Mouse (Mus musculus) urinary bladder, postnatal 36 days (tissue): ENCODE measurements around the gene Hist2h3c1.
"Not testable (repeated sequence)": the region's sequence is repeated elsewhere in the genome, so short reads cannot be mapped to it uniquely, and the experiment has no call there.

Source experiments
- DNase-seq, 2 experiments: peaks; one replicate each; pipeline ENCODE4 v3.0.0; 2022; ENCODE audit warnings: low spot score in 2 of 2, mixed read lengths in 1 of 2

Gene Hist2h3c1

GRCm38 (mm10) chr3:96284457-96284856 lies 38.0 kb downstream of the Hist2h3c1 start:
- no peak for DNase-seq

DNA sequence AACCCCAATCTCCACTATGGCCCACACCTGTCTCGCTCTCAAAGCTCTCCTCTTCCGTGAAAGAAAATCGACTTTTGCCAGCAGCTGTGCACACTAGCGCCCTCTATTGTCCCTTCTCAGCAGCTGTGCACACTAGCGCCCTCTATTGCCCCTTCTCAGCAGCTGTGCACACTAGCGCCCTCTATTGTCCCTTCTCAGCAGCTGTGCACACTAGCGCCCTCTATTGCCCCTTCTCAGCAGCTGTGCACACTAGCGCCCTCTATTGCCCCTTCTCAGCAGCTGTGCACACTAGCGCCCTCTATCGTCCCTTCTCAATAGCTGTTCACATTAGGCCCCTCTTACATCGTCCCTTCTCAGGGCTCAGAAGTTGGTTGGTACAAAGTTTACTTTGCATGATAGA lies 40.8 kb downstream of the Hist2h3c1 start:
- not testable (repeated sequence) for DNase-seq

DNA sequence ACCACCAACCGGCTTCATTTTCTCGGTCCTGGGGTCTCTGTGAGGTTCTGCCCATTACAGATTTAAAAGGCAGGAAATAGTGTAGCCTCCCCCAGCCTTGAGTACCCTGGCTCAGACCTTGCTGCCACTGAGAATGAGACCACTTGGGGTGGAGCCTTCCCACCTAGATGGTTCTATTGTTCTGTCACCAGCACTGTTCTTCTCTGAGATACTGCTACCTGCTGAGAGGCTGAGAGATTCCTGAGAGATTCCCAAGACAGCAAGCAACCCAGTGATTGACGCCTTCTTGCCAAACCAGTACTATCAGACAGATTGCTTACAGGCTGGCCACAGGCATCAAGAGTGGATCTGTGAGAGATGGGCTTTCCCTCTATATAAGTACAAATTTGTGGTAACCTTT lies 42.7 kb downstream of the Hist2h3c1 start:
- no peak for DNase-seq

DNA sequence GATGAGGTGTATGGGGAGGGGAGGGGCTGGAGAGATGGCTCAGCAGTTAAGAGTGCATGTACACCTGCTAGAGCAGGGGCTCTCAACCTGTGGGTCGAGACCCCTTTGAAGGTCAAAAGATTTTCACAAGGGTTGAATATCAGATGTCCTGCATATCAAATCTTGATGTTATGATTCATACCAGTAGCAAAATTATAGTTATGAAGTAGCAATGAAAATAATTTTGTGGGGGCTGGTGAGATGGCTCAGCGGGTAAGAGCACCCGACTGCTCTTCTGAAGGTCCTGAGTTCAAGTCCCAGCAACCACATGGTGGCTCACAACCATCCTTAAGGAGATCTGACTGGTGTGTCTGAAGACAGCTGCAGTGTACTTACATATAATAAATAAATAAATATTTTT lies 44.2 kb downstream of the Hist2h3c1 start:
- DNase-seq, result not testable (repeated sequence)

DNA sequence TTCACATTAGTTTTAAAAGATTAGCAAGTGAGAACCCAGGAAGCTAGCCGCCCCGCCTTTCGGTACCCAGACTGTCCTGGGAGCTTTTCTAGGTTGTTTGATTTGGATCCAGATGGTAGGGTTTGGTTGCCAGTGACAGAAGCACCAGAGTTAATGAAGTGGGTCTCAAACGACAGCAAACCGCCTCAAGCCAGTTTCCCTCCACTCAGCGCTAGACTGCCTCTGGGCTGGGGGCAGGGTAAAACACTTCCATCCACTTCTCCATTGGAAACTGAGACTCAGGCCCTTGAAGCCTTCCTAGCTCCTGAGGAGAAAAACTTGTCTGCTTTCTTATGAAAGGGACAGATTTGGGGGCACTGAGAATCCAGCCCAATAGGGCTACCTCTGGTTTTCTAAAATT lies 46.2 kb downstream of the Hist2h3c1 start:
- DNase-seq, result no peak

DNA sequence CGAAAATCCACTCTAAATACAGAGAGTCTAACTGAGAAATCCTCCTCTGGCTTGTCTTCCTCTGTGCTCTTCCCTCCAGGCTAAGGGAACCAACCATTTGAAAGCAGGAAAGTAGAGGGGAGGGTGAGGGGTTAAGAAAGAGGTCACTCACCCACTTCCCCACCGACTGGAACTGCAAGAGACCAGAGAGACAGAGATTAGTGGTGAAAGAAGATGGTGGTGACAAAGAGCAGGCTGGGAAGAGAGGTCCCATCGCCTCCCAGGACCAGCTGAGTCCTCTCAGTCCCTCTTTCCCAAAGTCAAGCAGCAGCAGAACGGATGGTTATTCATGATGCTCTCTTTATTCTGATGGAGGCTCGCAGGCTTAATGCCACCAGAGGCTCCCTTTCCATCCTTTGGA lies 46.9 kb downstream of the Hist2h3c1 start:
- DNase-seq, result no peak

- no peak for DNase-seq
Measured at GRCm38 (mm10) chr3:96293787-96294186, 47.3 kb downstream of the Hist2h3c1 start, which contains the start of gene Fcgr1. TSS of gene Fcgr1 (minus strand) at chr3:96293969.
